Mouse (Mus musculus) forebrain, embryonic 10.5 days (tissue): ENCODE measurements around the gene Midn. TPM values are rescaled to one million over a fixed set of nuclear protein-coding genes. Genes with fewer than 3 reads are reported as not detected.

Experiments used
- DNase-seq: peaks from one replicate; pipeline ENCODE4 v3.0.0-alpha.2; 2017; ENCODE audit warnings: low spot score; ENCODE audit errors: extremely low spot score
- H3K27ac ChIP-seq: fragments of 300-500 bp; sonication (generic); 2 replicates; pipeline ENCODE4 v1.5.1; 2016; ENCODE audit warnings: mild to moderate bottlenecking
- H3K27me3 ChIP-seq: fragments of 300-500 bp; sonication (generic); 2 replicates; pipeline ENCODE4 v1.6.1; 2016; ENCODE audit warnings: mild to moderate bottlenecking; ENCODE audit not compliant: poor library complexity, severe bottlenecking
- H3K36me3 ChIP-seq: fragments of 300-500 bp; sonication (generic); replicated peaks from 2 replicates; pipeline ENCODE4 v1.6.1; 2016; ENCODE audit warnings: mild to moderate bottlenecking, moderate library complexity
- H3K4me1 ChIP-seq: fragments of 300-500 bp; sonication (generic); 2 replicates; pipeline ENCODE4 v1.6.1; 2016
- H3K4me3 ChIP-seq: fragments of 300-500 bp; sonication (generic); 2 replicates; pipeline ENCODE4 v1.5.1; 2016; ENCODE audit warnings: mild to moderate bottlenecking, moderate library complexity
- H3K9me3 ChIP-seq: fragments of 300-500 bp; sonication (generic); 2 replicates; pipeline ENCODE4 v1.6.1; 2016; ENCODE audit warnings: mild to moderate bottlenecking, moderate library complexity
- WGBS: fragments of 180-500 bp; shearing (Covaris S2); methylation state at CpG from one replicate; pipeline ENCODE4 v1.1.7; 2016; 5-methylcytosine and 5-hydroxymethylcytosine counted together
- polyA plus RNA-seq: library from polyadenylated mRNA; unstranded; fragments of >200 nt; fragmentation: Nextera tagmentation; extraction: Ambion mirVana; gene quantifications from 2 replicates; pipeline ENCODE4 v1.2.1, GENCODE M21; 2016

The Midn gene
- polyA plus RNA-seq, 1 experiment from 2014 or later, result 19.1 TPM

GRCm38 (mm10) chr10:80140666-80141035 is 7.4 kb upstream of the Midn start, which contains the start of gene Cbarp:
TSS of gene Cbarp (minus strand) at chr10:80140835.
- no peaks in the 10 kb centered on the region for H3K9me3 ChIP-seq
- peaks cover 36% of the 10 kb centered on the region for H3K36me3 ChIP-seq
- H3K27ac ChIP-seq, result peak within 1 kb of the TSS; percentile 85
- 75% methylated on average over 10 of the region's 10 CpGs for WGBS
- H3K4me3 ChIP-seq, result peak within 1 kb of the TSS; percentile 95
- H3K27me3 ChIP-seq, result peaks cover 40% of the 10 kb centered on the region
- no peak for DNase-seq
- H3K4me1 ChIP-seq, result peaks cover 90% of the 10 kb centered on the region

DNA sequence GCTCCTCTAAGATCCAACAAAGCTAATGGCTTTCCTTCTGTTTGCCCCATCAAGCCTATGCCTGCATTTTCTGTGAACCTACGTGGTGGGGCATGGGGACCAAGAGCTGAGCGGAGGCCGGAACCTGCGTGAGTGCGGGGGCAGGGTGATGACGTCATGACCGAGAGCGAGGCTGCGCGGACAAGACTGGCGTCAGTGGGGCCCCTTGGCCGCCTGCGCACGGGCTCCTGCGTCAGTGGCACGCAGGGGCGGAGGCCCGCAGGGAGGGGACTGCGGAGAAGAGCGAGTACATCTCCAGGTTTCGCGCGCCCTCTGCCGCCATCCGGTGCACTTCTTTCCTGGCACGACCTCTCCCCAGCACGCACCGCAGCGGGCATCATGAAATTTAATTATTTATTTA is 6.8 kb upstream of the Midn start:
- Histone ChIP-seq H3K4me1 (peaks cover 92% of the 10 kb centered on the region), H3K36me3 (peaks cover 36% of the 10 kb centered on the region), H3K27ac (peak overlapping the region; percentile 85), H3K27me3 (peaks cover 34% of the 10 kb centered on the region), H3K4me3 (peak overlapping the region; percentile 95), H3K9me3 (no peaks in the 10 kb centered on the region)
- WGBS, result under 1% methylated on average over 29 of the region's 29 CpGs
- peak; percentile 92 for DNase-seq

- H3K27ac ChIP-seq, result peak overlapping the region; percentile 89
- peaks cover 92% of the 10 kb centered on the region for H3K4me1 ChIP-seq
- H3K4me3 ChIP-seq, result peak overlapping the region; percentile 95
- H3K27me3 ChIP-seq, result peaks cover 27% of the 10 kb centered on the region
- H3K9me3 ChIP-seq, result no peaks in the 10 kb centered on the region
- WGBS, result under 1% methylated on average over 43 of the region's 43 CpGs
- H3K36me3 ChIP-seq, result peaks cover 38% of the 10 kb centered on the region
- DNase-seq, result peak; percentile 93
Observed at GRCm38 (mm10) chr10:80141786-80142529, 6.1 kb upstream of the Midn start.

- H3K4me1 ChIP-seq, result peaks cover 92% of the 10 kb centered on the region
- peak overlapping the region; percentile 95 for H3K4me3 ChIP-seq
- H3K27me3 ChIP-seq, result peaks cover 21% of the 10 kb centered on the region
- H3K27ac ChIP-seq, result peak overlapping the region; percentile 89
- under 1% methylated on average over 15 of the region's 15 CpGs for WGBS
- H3K36me3 ChIP-seq, result peaks cover 41% of the 10 kb centered on the region
- no peaks in the 10 kb centered on the region for H3K9me3 ChIP-seq
- no peak for DNase-seq
Observed at GRCm38 (mm10) chr10:80142530-80142925, 5.5 kb upstream of the Midn start.

DNA sequence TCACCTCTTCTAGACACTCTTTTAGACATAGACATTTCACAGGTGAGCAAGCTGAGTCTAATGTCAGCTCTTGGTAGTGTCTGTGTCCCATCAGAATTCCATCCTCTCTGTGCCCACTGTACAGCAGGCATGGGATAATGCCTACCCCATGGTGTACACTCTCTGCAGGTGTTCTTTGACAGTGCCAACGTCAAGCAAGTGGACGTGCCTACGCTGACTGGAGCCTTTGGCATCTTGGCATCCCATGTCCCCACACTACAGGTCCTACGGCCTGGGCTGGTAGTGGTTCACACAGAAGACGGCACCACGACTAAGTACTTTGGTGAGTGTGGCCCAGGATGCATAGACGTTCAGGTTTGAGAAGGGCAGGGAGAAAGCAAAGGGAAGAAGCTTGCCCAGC is 4.4 kb upstream of the Midn start:
- Histone ChIP-seq H3K4me3 (peak overlapping the region; percentile 95; the same call in 1 of the 2 replicates), H3K4me1 (peaks cover 92% of the 10 kb centered on the region), H3K36me3 (peaks cover 41% of the 10 kb centered on the region), H3K27me3 (peaks cover 10% of the 10 kb centered on the region; the same call in 1 of the 2 replicates), H3K27ac (no peak overlapping the region), H3K9me3 (no peaks in the 10 kb centered on the region)
- no peak for DNase-seq
- 95% methylated on average over 7 of the region's 7 CpGs for WGBS

GRCm38 (mm10) chr10:80144159-80144558 is 3.9 kb upstream of the Midn start:
- Histone ChIP-seq H3K4me3 (peak overlapping the region; percentile 95; the same call in 1 of the 2 replicates), H3K36me3 (peaks cover 41% of the 10 kb centered on the region), H3K27me3 (peaks cover 9% of the 10 kb centered on the region; the same call in 1 of the 2 replicates), H3K27ac (no peak overlapping the region), H3K9me3 (no peaks in the 10 kb centered on the region), H3K4me1 (peaks cover 88% of the 10 kb centered on the region)
- 93% methylated on average over 12 of the region's 12 CpGs for WGBS
- no peak for DNase-seq

GRCm38 (mm10) chr10:80144864-80145838 is 2.9 kb upstream of the Midn start:
- Histone ChIP-seq H3K27ac (peak overlapping the region; percentile 99; the same call in 1 of the 2 replicates), H3K4me1 (peaks cover 82% of the 10 kb centered on the region), H3K27me3 (peaks cover 3% of the 10 kb centered on the region; the same call in 1 of the 2 replicates), H3K4me3 (peak overlapping the region; percentile 95), H3K9me3 (no peaks in the 10 kb centered on the region), H3K36me3 (peaks cover 46% of the 10 kb centered on the region)
- DNase-seq, result peak; percentile 78
- whole genome bisulfite sequencing, result 78% methylated on average over 20 of the region's 20 CpGs

GRCm38 (mm10) chr10:80145896-80146295 is 2.2 kb upstream of the Midn start:
- H3K4me3 ChIP-seq, result peak overlapping the region; percentile 95
- H3K36me3 ChIP-seq, result peaks cover 54% of the 10 kb centered on the region
- no peak for DNase-seq
- peak overlapping the region; percentile 99 for H3K27ac ChIP-seq
- H3K9me3 ChIP-seq, result no peaks in the 10 kb centered on the region
- H3K27me3 ChIP-seq, result no peaks in the 10 kb centered on the region
- H3K4me1 ChIP-seq, result peaks cover 80% of the 10 kb centered on the region
- 92% methylated on average over 6 of the region's 6 CpGs for WGBS

DNA sequence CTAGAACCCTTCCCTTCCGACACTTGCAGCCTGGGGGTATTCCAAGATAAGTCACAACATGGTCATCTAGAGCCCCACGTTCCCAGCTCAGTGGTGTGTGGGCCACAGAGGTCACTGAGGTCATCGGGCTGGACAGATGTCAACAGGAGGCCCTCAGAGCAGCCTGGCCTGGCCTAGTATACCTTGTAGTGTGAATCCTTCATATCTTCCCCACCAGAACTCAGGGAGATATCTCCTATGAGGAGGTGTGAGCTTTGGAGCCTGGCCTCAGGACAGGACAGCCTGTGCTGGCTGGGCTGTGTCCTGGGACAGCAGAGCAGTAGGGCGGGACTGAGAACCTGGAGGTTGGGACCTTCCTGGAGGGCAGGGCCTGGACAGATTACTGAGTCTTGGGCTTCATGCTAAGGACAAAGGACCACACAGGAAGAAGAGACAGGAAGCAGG is 1.5 kb upstream of the Midn start:
- H3K27me3 ChIP-seq, result no peaks in the 10 kb centered on the region
- 72% methylated on average over 4 of the region's 4 CpGs for WGBS
- no peak for DNase-seq
- peaks cover 77% of the 10 kb centered on the region for H3K4me1 ChIP-seq
- H3K36me3 ChIP-seq, result peaks cover 61% of the 10 kb centered on the region
- peak overlapping the region; percentile 99 for H3K27ac ChIP-seq
- peak overlapping the region; percentile 95 for H3K4me3 ChIP-seq
- no peaks in the 10 kb centered on the region for H3K9me3 ChIP-seq

- Histone ChIP-seq H3K4me1 (peaks cover 77% of the 10 kb centered on the region), H3K9me3 (no peaks in the 10 kb centered on the region), H3K27ac (peak overlapping the region; percentile 99), H3K4me3 (peak overlapping the region; percentile 95), H3K36me3 (peaks cover 67% of the 10 kb centered on the region), H3K27me3 (no peaks in the 10 kb centered on the region)
- no peak for DNase-seq
- WGBS, result 77% methylated on average over 5 of the region's 5 CpGs
Observed at GRCm38 (mm10) chr10:80147146-80147718, 840 bp upstream of the Midn start.

GRCm38 (mm10) chr10:80148610-80149290 is 678 bp downstream of the Midn start:
- Histone ChIP-seq H3K4me3 (peak overlapping the region; percentile 95), H3K4me1 (peaks cover 77% of the 10 kb centered on the region), H3K36me3 (peaks cover 76% of the 10 kb centered on the region)

More at GRCm38 (mm10) chr10:80148610-80149290, 678 bp downstream of the Midn start:
- Histone ChIP-seq H3K27ac (peak overlapping the region; percentile 99), H3K27me3 (no peaks in the 10 kb centered on the region), H3K9me3 (no peaks in the 10 kb centered on the region)
- WGBS, result under 1% methylated on average over 57 of the region's 57 CpGs
- DNase-seq, result peak; percentile 88
